Mouse (Mus musculus): ENCODE measurements around the gene Inpp5d. TPM values are rescaled to one million over a fixed set of nuclear protein-coding genes. Genes with fewer than 3 reads are reported as not detected.

Inpp5d gene
- total RNA-seq, 1 experiment from 2014 or later, result 113 TPM

- no peak for ATAC-seq (replicated peaks in 1 of 2; ENCODE audit: insufficient read depth in 1 of 2, low FRiP score in 2 of 2, low TSS enrichment in 1 of 2, low read depth in 1 of 2, poor library complexity in 2 of 2, severe bottlenecking in 2 of 2)
Observed at GRCm38 (mm10) chr1:87620693-87621092, 581 bp downstream of the Inpp5d start.

- peak; percentile 12 to 33; a peak in 2 of 4 replicates for ATAC-seq (replicated peaks in 1 of 2; ENCODE audit: insufficient read depth in 1 of 2, low FRiP score in 2 of 2, low TSS enrichment in 1 of 2, low read depth in 1 of 2, poor library complexity in 2 of 2, severe bottlenecking in 2 of 2)
Observed at GRCm38 (mm10) chr1:87621146-87621857, 1.2 kb downstream of the Inpp5d start.

GRCm38 (mm10) chr1:87621858-87622279 lies 1.8 kb downstream of the Inpp5d start:
- ATAC-seq (replicated peaks in 1 of 2; ENCODE audit: insufficient read depth in 1 of 2, low FRiP score in 2 of 2, low TSS enrichment in 1 of 2, low read depth in 1 of 2, poor library complexity in 2 of 2, severe bottlenecking in 2 of 2), result no peak

- no peak for ATAC-seq (replicated peaks in 1 of 2; ENCODE audit: insufficient read depth in 1 of 2, low FRiP score in 2 of 2, low TSS enrichment in 1 of 2, low read depth in 1 of 2, poor library complexity in 2 of 2, severe bottlenecking in 2 of 2)
Observed at GRCm38 (mm10) chr1:87623977-87624666, 4.0 kb downstream of the Inpp5d start.

- no peak for ATAC-seq (replicated peaks in 1 of 2; ENCODE audit: insufficient read depth in 1 of 2, low FRiP score in 2 of 2, low TSS enrichment in 1 of 2, low read depth in 1 of 2, poor library complexity in 2 of 2, severe bottlenecking in 2 of 2)
Observed at GRCm38 (mm10) chr1:87624826-87625225, 4.7 kb downstream of the Inpp5d start.

GRCm38 (mm10) chr1:87625254-87626025 lies 5.3 kb downstream of the Inpp5d start:
- ATAC-seq (replicated peaks in 1 of 2; ENCODE audit: insufficient read depth in 1 of 2, low FRiP score in 2 of 2, low TSS enrichment in 1 of 2, low read depth in 1 of 2, poor library complexity in 2 of 2, severe bottlenecking in 2 of 2), result peak; percentile 19 to 49; a peak in 1 of 4 replicates

GRCm38 (mm10) chr1:87626344-87626743 lies 6.2 kb downstream of the Inpp5d start:
- ATAC-seq (replicated peaks in 1 of 2; ENCODE audit: insufficient read depth in 1 of 2, low FRiP score in 2 of 2, low TSS enrichment in 1 of 2, low read depth in 1 of 2, poor library complexity in 2 of 2, severe bottlenecking in 2 of 2), result peak; percentile 76 to 87

GRCm38 (mm10) chr1:87628085-87628484 lies 8.0 kb downstream of the Inpp5d start:
- ATAC-seq (replicated peaks in 1 of 2; ENCODE audit: insufficient read depth in 1 of 2, low FRiP score in 2 of 2, low TSS enrichment in 1 of 2, low read depth in 1 of 2, poor library complexity in 2 of 2, severe bottlenecking in 2 of 2), result no peak

- ATAC-seq (replicated peaks in 1 of 2; ENCODE audit: insufficient read depth in 1 of 2, low FRiP score in 2 of 2, low TSS enrichment in 1 of 2, low read depth in 1 of 2, poor library complexity in 2 of 2, severe bottlenecking in 2 of 2), result no peak
Observed at GRCm38 (mm10) chr1:87631584-87631983, 11.5 kb downstream of the Inpp5d start.

- no peak for ATAC-seq (replicated peaks in 1 of 2; ENCODE audit: insufficient read depth in 1 of 2, low FRiP score in 2 of 2, low TSS enrichment in 1 of 2, low read depth in 1 of 2, poor library complexity in 2 of 2, severe bottlenecking in 2 of 2)
Observed at GRCm38 (mm10) chr1:87632163-87632562, 12.1 kb downstream of the Inpp5d start.

GRCm38 (mm10) chr1:87636716-87637117 lies 16.6 kb downstream of the Inpp5d start:
- ATAC-seq (replicated peaks in 1 of 2; ENCODE audit: insufficient read depth in 1 of 2, low FRiP score in 2 of 2, low TSS enrichment in 1 of 2, low read depth in 1 of 2, poor library complexity in 2 of 2, severe bottlenecking in 2 of 2), result no peak

- peak; percentile 33 to 54; a peak in 2 of 4 replicates for ATAC-seq (replicated peaks in 1 of 2; ENCODE audit: insufficient read depth in 1 of 2, low FRiP score in 2 of 2, low TSS enrichment in 1 of 2, low read depth in 1 of 2, poor library complexity in 2 of 2, severe bottlenecking in 2 of 2)
Observed at GRCm38 (mm10) chr1:87637121-87637877, 17.2 kb downstream of the Inpp5d start.

- peak; percentile 15 to 17; a peak in 2 of 4 replicates for ATAC-seq (replicated peaks in 1 of 2; ENCODE audit: insufficient read depth in 1 of 2, low FRiP score in 2 of 2, low TSS enrichment in 1 of 2, low read depth in 1 of 2, poor library complexity in 2 of 2, severe bottlenecking in 2 of 2)
Observed at GRCm38 (mm10) chr1:87637878-87638600, 17.9 kb downstream of the Inpp5d start.

GRCm38 (mm10) chr1:87639724-87640123 lies 19.6 kb downstream of the Inpp5d start:
- ATAC-seq (replicated peaks in 1 of 2; ENCODE audit: insufficient read depth in 1 of 2, low FRiP score in 2 of 2, low TSS enrichment in 1 of 2, low read depth in 1 of 2, poor library complexity in 2 of 2, severe bottlenecking in 2 of 2), result no peak

- ATAC-seq (replicated peaks in 1 of 2; ENCODE audit: insufficient read depth in 1 of 2, low FRiP score in 2 of 2, low TSS enrichment in 1 of 2, low read depth in 1 of 2, poor library complexity in 2 of 2, severe bottlenecking in 2 of 2), result peak; percentile 50 to 69
Observed at GRCm38 (mm10) chr1:87640165-87640661, 20.1 kb downstream of the Inpp5d start.

GRCm38 (mm10) chr1:87643016-87643415 lies 22.9 kb downstream of the Inpp5d start:
- ATAC-seq (replicated peaks in 1 of 2; ENCODE audit: insufficient read depth in 1 of 2, low FRiP score in 2 of 2, low TSS enrichment in 1 of 2, low read depth in 1 of 2, poor library complexity in 2 of 2, severe bottlenecking in 2 of 2), result no peak

Measured in hematopoietic stem cell, adult 5-6 weeks (primary cell).